Mouse (Mus musculus): ENCODE data around the gene Grk5.

Gene Grk5

DNA sequence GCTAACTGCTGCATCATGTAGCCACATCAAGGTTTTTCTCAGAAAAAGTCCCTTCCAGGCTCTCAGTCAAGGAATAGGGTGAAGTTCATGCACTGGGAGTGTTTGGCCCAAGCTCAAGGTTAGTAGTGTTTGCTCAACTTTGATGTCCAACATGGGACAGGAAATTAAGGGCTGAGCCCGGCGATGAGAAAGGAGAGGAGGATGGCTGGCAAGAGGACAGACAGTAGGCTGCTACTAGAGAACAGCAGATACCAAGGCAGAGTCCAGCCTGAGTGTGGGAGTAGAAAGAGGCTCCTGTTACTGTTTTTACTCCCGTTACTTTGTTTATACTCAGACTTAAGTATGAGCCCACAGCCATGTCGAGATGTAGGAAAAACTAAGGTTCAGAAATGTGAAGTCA lies 16.0 kb upstream of the Grk5 start:
- H3K27me3 ChIP-seq (ENCODE audit: insufficient read depth, low read length), result no peaks in the 10 kb centered on the region
- H3K4me1 ChIP-seq (replicated peaks; ENCODE audit: low read depth, low read length), result peaks cover 22% of the 10 kb centered on the region
- H3K36me3 ChIP-seq (ENCODE audit: insufficient read depth, low read length), result peaks cover 43% of the 10 kb centered on the region
- H3K9me3 ChIP-seq (ENCODE audit: low read length), result no peaks in the 10 kb centered on the region
- peak overlapping the region; percentile 88 for H3K4me3 ChIP-seq (replicated peaks; ENCODE audit: low read length)
- TF ChIP-seq POU5F1 (IDR thresholded peaks at IDR 0.05; ENCODE audit: borderline replicate concordance, low read length), result no peak
- no peak for TF ChIP-seq NANOG (IDR thresholded peaks at IDR 0.05; ENCODE audit: borderline replicate concordance, low read length)
- no peak for TF ChIP-seq CTCF (conservative IDR thresholded peaks at IDR 0.05; ENCODE audit: low read length)

DNA sequence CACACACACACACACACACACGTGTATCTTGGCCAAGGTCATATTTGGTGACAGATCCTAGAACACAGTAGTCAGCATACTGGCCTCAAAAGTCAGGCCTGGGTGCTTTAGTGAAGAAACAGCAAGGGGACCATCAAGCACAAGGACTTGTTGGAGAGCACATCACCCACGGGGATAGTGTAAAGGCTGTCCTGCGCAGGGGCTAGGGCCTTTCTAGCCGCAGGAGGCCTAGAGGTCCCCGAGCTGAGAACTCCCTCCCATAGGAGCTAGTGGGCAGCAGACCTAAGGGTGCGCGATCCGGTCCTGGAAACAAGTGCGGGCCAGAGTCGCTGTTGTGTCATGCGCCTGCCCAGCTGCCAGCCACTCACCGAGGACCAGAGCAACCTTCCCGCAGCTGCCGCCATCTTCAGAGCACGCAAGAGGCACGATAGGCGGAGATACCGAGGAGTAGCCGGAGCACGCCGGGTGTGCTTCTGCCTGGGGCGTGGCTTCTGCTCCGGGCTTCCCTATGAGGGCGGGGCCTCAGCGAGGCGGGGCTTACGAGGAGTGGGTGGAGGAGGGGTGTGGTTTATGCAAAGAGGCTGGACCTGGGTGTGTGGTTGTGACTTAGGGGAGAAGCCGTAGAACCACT lies 15.4 kb upstream of the Grk5 start, which contains the start of gene Prdx3:
Prdx3 (minus strand) TSS at position 493 of the 631 bp plus-strand sequence.
- TF ChIP-seq POU5F1 (IDR thresholded peaks at IDR 0.05; ENCODE audit: borderline replicate concordance, low read length), result no peak
- TF ChIP-seq NANOG (IDR thresholded peaks at IDR 0.05; ENCODE audit: borderline replicate concordance, low read length), result no peak
- no peak for TF ChIP-seq CTCF (conservative IDR thresholded peaks at IDR 0.05; ENCODE audit: low read length)
- H3K9me3 ChIP-seq (ENCODE audit: low read length), result no peaks in the 10 kb centered on the region
- peaks cover 36% of the 10 kb centered on the region for H3K36me3 ChIP-seq (ENCODE audit: insufficient read depth, low read length)
- no peaks in the 10 kb centered on the region for H3K27me3 ChIP-seq (ENCODE audit: insufficient read depth, low read length)
- H3K4me1 ChIP-seq (replicated peaks; ENCODE audit: low read depth, low read length), result peaks cover 22% of the 10 kb centered on the region
- H3K4me3 ChIP-seq (replicated peaks; ENCODE audit: low read length), result peak within 1 kb of the TSS; percentile 88

DNA sequence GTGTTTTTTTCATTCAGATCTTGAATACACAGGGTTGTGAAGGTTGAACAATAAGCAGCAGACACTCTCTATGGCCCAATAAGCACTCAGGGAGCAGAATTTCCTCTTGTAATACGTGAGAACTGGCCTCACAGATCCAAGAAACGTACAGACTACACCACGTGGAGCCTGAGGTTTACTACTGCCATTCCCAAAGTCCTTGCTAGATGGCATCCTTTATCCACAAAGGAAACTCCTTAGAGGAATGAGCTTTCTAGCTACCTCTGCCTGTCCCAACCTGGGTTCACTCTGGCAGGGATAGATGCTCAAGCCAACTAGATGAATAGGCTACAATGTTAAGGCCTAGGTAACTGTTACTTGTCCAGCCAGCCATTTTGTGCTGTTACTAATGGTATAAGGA lies 6.4 kb upstream of the Grk5 start:
- Histone ChIP-seq H3K27me3 (ENCODE audit: insufficient read depth, low read length) (no peaks in the 10 kb centered on the region), H3K4me1 (replicated peaks; ENCODE audit: low read depth, low read length) (peaks cover 6% of the 10 kb centered on the region), H3K9me3 (ENCODE audit: low read length) (no peaks in the 10 kb centered on the region), H3K36me3 (ENCODE audit: insufficient read depth, low read length) (no peaks in the 10 kb centered on the region), H3K4me3 (replicated peaks; ENCODE audit: low read length) (no peak overlapping the region)
- TF ChIP-seq POU5F1 (IDR thresholded peaks at IDR 0.05; ENCODE audit: borderline replicate concordance, low read length), result no peak
- peak; percentile 43 for TF ChIP-seq CTCF (conservative IDR thresholded peaks at IDR 0.05; ENCODE audit: low read length)
- TF ChIP-seq NANOG (IDR thresholded peaks at IDR 0.05; ENCODE audit: borderline replicate concordance, low read length), result no peak

DNA sequence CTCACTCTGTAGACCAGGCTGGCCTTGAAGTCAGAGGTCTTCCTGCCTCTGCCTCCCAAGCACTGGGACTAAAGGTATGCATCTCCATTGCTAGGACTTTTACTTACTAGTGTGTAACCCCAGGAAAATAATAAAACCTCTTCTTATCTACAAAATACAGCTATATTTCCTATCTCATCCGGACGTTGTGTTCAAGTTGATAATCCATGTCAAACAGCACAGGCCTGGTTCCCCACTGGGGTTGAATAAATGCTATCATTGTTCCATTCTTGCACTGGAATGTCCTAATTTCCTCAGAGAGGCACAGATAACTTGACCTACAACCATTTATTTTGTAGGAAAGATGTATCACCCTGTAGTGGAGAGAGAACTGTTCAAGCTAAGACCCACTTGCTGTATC lies 1.9 kb upstream of the Grk5 start:
- TF ChIP-seq POU5F1 (IDR thresholded peaks at IDR 0.05; ENCODE audit: borderline replicate concordance, low read length) (no peak), CTCF (conservative IDR thresholded peaks at IDR 0.05; ENCODE audit: low read length) (no peak), NANOG (IDR thresholded peaks at IDR 0.05; ENCODE audit: borderline replicate concordance, low read length) (no peak)
- Histone ChIP-seq H3K4me1 (replicated peaks; ENCODE audit: low read depth, low read length) (peaks cover 22% of the 10 kb centered on the region), H3K9me3 (ENCODE audit: low read length) (no peaks in the 10 kb centered on the region), H3K27me3 (ENCODE audit: insufficient read depth, low read length) (peaks cover 16% of the 10 kb centered on the region), H3K36me3 (ENCODE audit: insufficient read depth, low read length) (no peaks in the 10 kb centered on the region), H3K4me3 (replicated peaks; ENCODE audit: low read length) (no peak overlapping the region)

DNA sequence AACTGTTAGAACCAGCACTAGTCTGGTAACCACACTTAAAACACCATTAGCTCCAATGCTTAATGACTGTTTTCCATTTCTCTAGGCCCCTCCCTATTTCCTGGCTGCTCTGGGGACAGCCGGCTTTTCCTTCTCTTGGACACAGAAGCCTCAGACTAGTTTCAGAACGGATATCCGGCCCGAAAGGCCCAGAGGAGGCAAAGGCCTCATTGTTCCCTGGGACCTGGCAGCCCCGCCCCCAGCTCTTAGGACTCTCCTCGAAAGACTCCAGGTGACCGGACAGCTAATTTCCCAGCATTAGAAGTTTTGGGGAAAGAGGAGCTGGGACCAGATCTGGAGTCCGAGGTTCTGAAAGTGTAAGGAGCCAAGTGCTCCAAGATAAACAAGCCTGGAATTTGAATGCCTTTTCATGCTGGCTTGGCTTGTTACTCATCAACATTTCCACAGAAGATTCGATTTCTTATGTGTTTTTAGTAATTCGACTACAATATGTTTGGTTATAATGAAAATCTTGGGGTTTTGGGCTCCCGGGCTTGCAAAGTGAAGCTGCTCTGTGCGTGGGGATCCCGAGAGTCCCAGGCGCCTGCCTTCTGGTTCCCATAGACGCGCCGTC lies 342 bp upstream of the Grk5 start:
- H3K9me3 ChIP-seq (ENCODE audit: low read length), result no peaks in the 10 kb centered on the region
- peaks cover 16% of the 10 kb centered on the region for H3K27me3 ChIP-seq (ENCODE audit: insufficient read depth, low read length)
- TF ChIP-seq POU5F1 (IDR thresholded peaks at IDR 0.05; ENCODE audit: borderline replicate concordance, low read length), result no peak
- TF ChIP-seq CTCF (conservative IDR thresholded peaks at IDR 0.05; ENCODE audit: low read length), result peak; percentile 63
- peak overlapping the region; percentile 98 for H3K4me3 ChIP-seq (replicated peaks; ENCODE audit: low read length)
- H3K36me3 ChIP-seq (ENCODE audit: insufficient read depth, low read length), result no peaks in the 10 kb centered on the region
- peaks cover 22% of the 10 kb centered on the region for H3K4me1 ChIP-seq (replicated peaks; ENCODE audit: low read depth, low read length)

DNA sequence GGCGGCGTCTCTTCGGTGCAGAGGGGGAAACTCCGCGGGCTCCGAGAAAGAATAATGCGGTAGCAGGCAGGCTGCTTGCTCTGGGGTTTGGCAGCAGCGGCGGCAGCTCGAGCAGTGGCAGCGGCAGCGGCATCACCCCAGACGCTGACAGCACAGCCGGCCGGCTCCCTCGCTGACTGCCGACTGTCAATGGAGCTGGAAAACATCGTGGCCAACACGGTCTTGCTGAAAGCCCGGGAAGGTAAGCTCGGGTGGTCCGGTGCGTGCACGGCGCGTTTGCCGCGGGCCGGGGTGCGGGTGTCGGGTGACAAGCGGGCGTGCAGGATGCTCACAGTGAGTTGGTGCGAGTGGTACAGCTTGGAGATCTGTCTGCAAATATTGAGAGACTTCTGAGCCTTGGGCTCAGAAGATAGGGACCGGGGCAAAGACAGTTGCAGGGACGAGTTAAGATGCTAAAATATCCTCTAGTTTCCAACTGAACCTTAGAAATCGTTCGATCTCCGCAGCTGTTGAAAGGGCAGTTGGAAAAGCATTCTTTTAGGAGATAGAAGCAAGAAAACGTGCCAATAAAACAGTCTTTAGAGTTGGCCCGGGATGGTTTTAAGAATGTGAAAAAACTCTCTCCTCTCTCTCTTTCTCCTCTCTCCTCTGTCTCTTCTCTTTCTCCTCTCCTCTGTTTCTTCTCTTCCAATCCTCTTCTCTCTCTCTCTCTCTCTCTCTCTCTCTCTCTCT lies 1.0 kb downstream of the Grk5 start:
- no peaks in the 10 kb centered on the region for H3K36me3 ChIP-seq (ENCODE audit: insufficient read depth, low read length)
- peaks cover 22% of the 10 kb centered on the region for H3K4me1 ChIP-seq (replicated peaks; ENCODE audit: low read depth, low read length)
- TF ChIP-seq CTCF (conservative IDR thresholded peaks at IDR 0.05; ENCODE audit: low read length) (no peak), POU5F1 (IDR thresholded peaks at IDR 0.05; ENCODE audit: borderline replicate concordance, low read length) (no peak), NANOG (IDR thresholded peaks at IDR 0.05; ENCODE audit: borderline replicate concordance, low read length) (no peak)
- H3K27me3 ChIP-seq (ENCODE audit: insufficient read depth, low read length), result peaks cover 16% of the 10 kb centered on the region
- H3K9me3 ChIP-seq (ENCODE audit: low read length), result no peaks in the 10 kb centered on the region
- H3K4me3 ChIP-seq (replicated peaks; ENCODE audit: low read length), result peak overlapping the region; percentile 98

DNA sequence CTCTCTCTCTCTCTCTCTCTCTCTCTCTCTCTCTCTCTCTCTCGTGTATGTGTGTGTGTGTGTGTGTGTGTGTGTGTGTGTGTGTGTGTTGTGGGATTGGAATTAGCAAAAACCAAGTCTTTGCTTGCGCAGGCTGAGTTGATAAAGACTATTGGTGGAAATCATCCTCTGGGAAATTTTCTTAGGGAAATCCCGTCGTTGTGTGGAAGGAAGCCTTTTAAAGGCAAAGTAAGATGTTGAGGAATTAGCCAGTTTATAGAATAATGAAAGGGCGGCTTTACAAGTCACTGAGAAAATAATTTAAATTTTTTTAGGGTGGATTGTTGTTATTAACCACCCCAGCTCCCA lies 1.5 kb downstream of the Grk5 start:
- no peak for TF ChIP-seq CTCF (conservative IDR thresholded peaks at IDR 0.05; ENCODE audit: low read length)
- TF ChIP-seq NANOG (IDR thresholded peaks at IDR 0.05; ENCODE audit: borderline replicate concordance, low read length), result no peak
- no peak for TF ChIP-seq POU5F1 (IDR thresholded peaks at IDR 0.05; ENCODE audit: borderline replicate concordance, low read length)
- H3K36me3 ChIP-seq (ENCODE audit: insufficient read depth, low read length), result no peaks in the 10 kb centered on the region
- peak overlapping the region; percentile 98 for H3K4me3 ChIP-seq (replicated peaks; ENCODE audit: low read length)
- peaks cover 16% of the 10 kb centered on the region for H3K27me3 ChIP-seq (ENCODE audit: insufficient read depth, low read length)
- H3K4me1 ChIP-seq (replicated peaks; ENCODE audit: low read depth, low read length), result peaks cover 22% of the 10 kb centered on the region
- no peaks in the 10 kb centered on the region for H3K9me3 ChIP-seq (ENCODE audit: low read length)

DNA sequence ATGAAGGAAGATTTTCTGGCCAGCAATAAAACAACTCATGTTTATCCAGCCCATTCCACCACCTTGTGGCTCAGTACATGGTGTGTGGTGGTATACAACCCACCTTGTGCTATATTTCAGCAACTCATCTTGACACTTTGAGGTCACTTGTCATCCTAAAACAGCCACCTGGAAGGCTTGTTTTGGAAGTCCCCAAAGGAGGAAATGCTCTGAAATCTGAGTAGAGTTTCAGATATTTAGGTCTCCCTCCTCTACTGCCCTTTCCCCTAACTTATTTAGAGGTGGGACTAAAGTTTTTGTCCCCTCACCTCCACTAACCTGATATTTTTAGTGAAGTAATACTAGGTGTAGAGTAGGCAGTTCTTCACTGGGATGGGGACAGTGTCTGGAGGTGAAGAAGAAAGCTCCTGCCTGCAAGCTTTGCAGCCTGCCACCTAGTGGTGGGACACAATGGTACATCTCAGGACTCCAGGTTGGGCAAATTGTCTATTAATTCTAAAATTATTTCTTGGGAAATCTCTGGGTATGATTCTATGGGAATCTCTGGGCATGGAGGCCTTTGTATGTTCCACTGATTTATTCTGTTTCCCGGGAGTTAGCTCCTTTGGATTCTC lies 2.5 kb downstream of the Grk5 start:
- no peak overlapping the region for H3K4me3 ChIP-seq (replicated peaks; ENCODE audit: low read length)
- TF ChIP-seq CTCF (conservative IDR thresholded peaks at IDR 0.05; ENCODE audit: low read length) (peak; percentile 86), NANOG (IDR thresholded peaks at IDR 0.05; ENCODE audit: borderline replicate concordance, low read length) (no peak)
- no peaks in the 10 kb centered on the region for H3K9me3 ChIP-seq (ENCODE audit: low read length)
- H3K36me3 ChIP-seq (ENCODE audit: insufficient read depth, low read length), result no peaks in the 10 kb centered on the region
- peaks cover 22% of the 10 kb centered on the region for H3K4me1 ChIP-seq (replicated peaks; ENCODE audit: low read depth, low read length)
- H3K27me3 ChIP-seq (ENCODE audit: insufficient read depth, low read length), result peaks cover 16% of the 10 kb centered on the region
